In genomic region chr7:4572361-4572760, GRCm38 (mm10) we compare ENCODE assay signal across 17 mouse cellular contexts. TPM values are rescaled to one million over a fixed set of nuclear protein-coding genes. Genes with fewer than 3 reads are reported as not detected.
DNase-seq lines count a peak whose midpoint lies in the region; ATAC-seq lines count a peak whose summit lies in the region.
"Had no signal": no experiment of that assay in that cellular context is flagged by ENCODE, and none has a peak within 500 bp of the region (broad histone marks: within the 10 kb centered on the region; RNA-seq: fewer than 3 reads in every experiment).

No protein-coding gene starts in this region.

- peak; percentile 48 for DNase-seq in A20 (ENCODE audit: low read depth, low spot score)

- peak; percentile 95 for ATAC-seq in common myeloid progenitor, adult 5-6 weeks (replicated peaks; ENCODE audit: low read depth, poor library complexity, severe bottlenecking)
- peak; percentile 95 for ATAC-seq in granulocyte monocyte progenitor cell, adult 5-6 weeks (replicated peaks; ENCODE audit: poor library complexity, severe bottlenecking)
- ATAC-seq in hematopoietic stem cell, adult 5-6 weeks (replicated peaks in 1 of 2; ENCODE audit: insufficient read depth in 1 of 2, low FRiP score in 2 of 2, low TSS enrichment in 1 of 2, low read depth in 1 of 2, poor library complexity in 2 of 2, severe bottlenecking in 2 of 2): peak; percentile 71 to 78
- ATAC-seq in megakaryocyte, adult 5-6 weeks (ENCODE audit: poor library complexity, severe bottlenecking): peak; percentile 95
- ATAC-seq in megakaryocyte progenitor cell, adult 5-6 weeks (replicated peaks; ENCODE audit: poor library complexity): peak; percentile 86
- ATAC-seq in monocyte, adult 5-6 weeks (replicated peaks; ENCODE audit: insufficient number of reproducible peaks, low FRiP score, low TSS enrichment, poor library complexity, severe bottlenecking): peak; percentile 70

RNA-seq across cellular contexts. Expression of gene Syt5, which starts 25.0 kb away (rescaled TPM):
- total RNA-seq in common myeloid progenitor, adult 5-6 weeks (2017): not detected in 2 replicates
- not detected in 2 replicates for total RNA-seq in granulocyte monocyte progenitor cell, adult 5-6 weeks (2014; fragmentation: Nextera tagmentation)
- not detected in 2 replicates for total RNA-seq in granulocyte monocyte progenitor cell, adult 5-6 weeks (2017)
- 1.0 TPM in 1 of 2 replicates, not detected in the other for total RNA-seq in hematopoietic stem cell, adult 5-6 weeks (2017)
- not detected in 2 replicates for total RNA-seq in megakaryocyte, adult 5-6 weeks (2015)
- not detected in 2 replicates for total RNA-seq in megakaryocyte, adult 5-6 weeks (2017)
- not detected in 2 replicates for total RNA-seq in megakaryocyte progenitor cell, adult 5-6 weeks (2015)
- not detected in 2 replicates for total RNA-seq in megakaryocyte progenitor cell, adult 5-6 weeks (2017)
- not detected in 3 replicates for total RNA-seq in monocyte, adult 5-6 weeks (2017)
- total RNA-seq: G1E, MEL had no signal

RNA-seq across cellular contexts. Expression of gene Ptprh, which starts 31.5 kb away (rescaled TPM):
- total RNA-seq in common myeloid progenitor, adult 5-6 weeks (2017): not detected in 2 replicates
- total RNA-seq in granulocyte monocyte progenitor cell, adult 5-6 weeks (2014; fragmentation: Nextera tagmentation): not detected in 2 replicates
- total RNA-seq in granulocyte monocyte progenitor cell, adult 5-6 weeks (2017): not detected in 2 replicates
- total RNA-seq in hematopoietic stem cell, adult 5-6 weeks (2017): not detected in 2 replicates
- total RNA-seq in megakaryocyte, adult 5-6 weeks (2015): not detected in 2 replicates
- not detected in 2 replicates for total RNA-seq in megakaryocyte, adult 5-6 weeks (2017)
- total RNA-seq in megakaryocyte progenitor cell, adult 5-6 weeks (2015): not detected in 2 replicates
- total RNA-seq in megakaryocyte progenitor cell, adult 5-6 weeks (2017): not detected in 2 replicates
- total RNA-seq in monocyte, adult 5-6 weeks (2017): 0.39 TPM in 1 of 3 replicates, not detected in the others
- total RNA-seq: adrenal gland, adult 18-20 months; adrenal gland, adult 2 months; adrenal gland, adult 8-10 months; adrenal gland, postnatal 10 days; adrenal gland, postnatal 14 days; adrenal gland, postnatal 25 days; adrenal gland, postnatal 36 days; CH12.LX; MEL had no signal

RNA-seq across cellular contexts. Expression of gene Dnaaf3, which starts 40.1 kb away (rescaled TPM):
- total RNA-seq in common myeloid progenitor, adult 5-6 weeks (2017): 1.6 TPM in 1 of 2 replicates, not detected in the other
- 0.81 and 2.5 TPM in 2 replicates for total RNA-seq in granulocyte monocyte progenitor cell, adult 5-6 weeks (2014; fragmentation: Nextera tagmentation)
- total RNA-seq in granulocyte monocyte progenitor cell, adult 5-6 weeks (2017): 0.43 and 0.88 TPM in 2 replicates
- 2.4 and 2.6 TPM in 2 replicates for total RNA-seq in hematopoietic stem cell, adult 5-6 weeks (2017)
- total RNA-seq in megakaryocyte, adult 5-6 weeks (2015): 1.3 TPM in 2 replicates
- 1.0 TPM in 2 replicates for total RNA-seq in megakaryocyte, adult 5-6 weeks (2017)
- total RNA-seq in megakaryocyte progenitor cell, adult 5-6 weeks (2015): 0.59 and 0.95 TPM in 2 replicates
- total RNA-seq in megakaryocyte progenitor cell, adult 5-6 weeks (2017): 1.3 and 1.4 TPM in 2 replicates
- total RNA-seq in monocyte, adult 5-6 weeks (2017): 0.85 to 2.0 TPM (median 1.8 TPM) in 3 replicates
- total RNA-seq: G1E had no signal

RNA-seq across cellular contexts. Expression of gene Tnni3, which starts 48.3 kb away (rescaled TPM):
- 0.87 and 1.9 TPM in 2 replicates for total RNA-seq in common myeloid progenitor, adult 5-6 weeks (2017)
- total RNA-seq in granulocyte monocyte progenitor cell, adult 5-6 weeks (2014; fragmentation: Nextera tagmentation): 17.0 TPM in 1 of 2 replicates, not detected in the other
- total RNA-seq in granulocyte monocyte progenitor cell, adult 5-6 weeks (2017): 2.7 and 4.1 TPM in 2 replicates
- total RNA-seq in hematopoietic stem cell, adult 5-6 weeks (2017): 7.0 and 7.1 TPM in 2 replicates
- 5.1 and 8.8 TPM in 2 replicates for total RNA-seq in megakaryocyte, adult 5-6 weeks (2015)
- total RNA-seq in megakaryocyte, adult 5-6 weeks (2017): 1.7 TPM in 1 of 2 replicates, not detected in the other
- 4.8 and 5.2 TPM in 2 replicates for total RNA-seq in megakaryocyte progenitor cell, adult 5-6 weeks (2015)
- 2.1 and 6.0 TPM in 2 replicates for total RNA-seq in megakaryocyte progenitor cell, adult 5-6 weeks (2017)
- total RNA-seq in monocyte, adult 5-6 weeks (2017): 6.1 to 6.3 TPM in 2 of 3 replicates, not detected in the other
- total RNA-seq: G1E had no signal

RNA-seq across cellular contexts. Expression of gene Tnnt1, which starts 56.2 kb away (rescaled TPM):
- 6.1 and 6.6 TPM in 2 replicates for total RNA-seq in common myeloid progenitor, adult 5-6 weeks (2017)
- total RNA-seq in granulocyte monocyte progenitor cell, adult 5-6 weeks (2014; fragmentation: Nextera tagmentation): 7.3 and 16.1 TPM in 2 replicates
- total RNA-seq in granulocyte monocyte progenitor cell, adult 5-6 weeks (2017): 14.1 and 22.3 TPM in 2 replicates
- total RNA-seq in hematopoietic stem cell, adult 5-6 weeks (2017): 8.2 and 11.1 TPM in 2 replicates
- 2.6 and 5.8 TPM in 2 replicates for total RNA-seq in megakaryocyte, adult 5-6 weeks (2015)
- 8.6 and 13.4 TPM in 2 replicates for total RNA-seq in megakaryocyte, adult 5-6 weeks (2017)
- 5.6 and 8.0 TPM in 2 replicates for total RNA-seq in megakaryocyte progenitor cell, adult 5-6 weeks (2015)
- 16.5 and 17.4 TPM in 2 replicates for total RNA-seq in megakaryocyte progenitor cell, adult 5-6 weeks (2017)
- total RNA-seq in monocyte, adult 5-6 weeks (2017): not detected in 3 replicates
- total RNA-seq: G1E had no signal

Comparison
In these comparisons a context has a peak if more than half of its experiments do, and no peak if none do; other contexts are left out.
1. Peak in every context shown above with its lines: DNase-seq and ATAC-seq.